Mouse (Mus musculus) brain, adult 2 months (tissue): ENCODE results near the gene Cntn6.

Experiments used
- DNase-seq: peaks from one replicate; pipeline ENCODE4 v3.0.0; 2011; ENCODE audit warnings: low read depth, low spot score

The Cntn6 gene

GRCm38 (mm10) chr6:104758125-104758524, 265.5 kb downstream of the Cntn6 start:
- DNase-seq, result no peak

GRCm38 (mm10) chr6:104761226-104761625, 268.6 kb downstream of the Cntn6 start:
- DNase-seq, result peak; percentile 70

- no peak for DNase-seq
Measured at GRCm38 (mm10) chr6:104783891-104784290, 291.3 kb downstream of the Cntn6 start.

GRCm38 (mm10) chr6:104787502-104787901, 294.9 kb downstream of the Cntn6 start:
- DNase-seq, result no peak

DNA sequence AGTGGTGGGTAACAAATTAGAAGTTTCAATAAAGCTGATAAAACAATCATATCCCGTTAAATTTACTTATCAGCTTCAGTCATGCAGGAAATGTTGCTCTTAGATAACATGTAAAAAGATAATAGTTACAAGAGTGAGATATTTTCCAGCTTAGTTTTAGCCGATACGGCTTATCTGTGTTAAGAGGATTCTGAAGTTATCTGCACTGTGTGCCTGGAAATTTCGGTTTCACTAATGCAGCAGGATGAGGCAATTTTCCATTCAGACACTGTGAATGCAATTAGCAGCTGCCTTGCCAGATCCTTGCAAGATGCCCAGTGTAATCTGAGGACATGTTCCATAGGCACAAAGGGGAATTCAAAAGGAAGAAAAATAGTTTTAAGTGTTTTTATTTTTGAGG, 315.9 kb downstream of the Cntn6 start:
- peak; percentile 65 for DNase-seq

DNA sequence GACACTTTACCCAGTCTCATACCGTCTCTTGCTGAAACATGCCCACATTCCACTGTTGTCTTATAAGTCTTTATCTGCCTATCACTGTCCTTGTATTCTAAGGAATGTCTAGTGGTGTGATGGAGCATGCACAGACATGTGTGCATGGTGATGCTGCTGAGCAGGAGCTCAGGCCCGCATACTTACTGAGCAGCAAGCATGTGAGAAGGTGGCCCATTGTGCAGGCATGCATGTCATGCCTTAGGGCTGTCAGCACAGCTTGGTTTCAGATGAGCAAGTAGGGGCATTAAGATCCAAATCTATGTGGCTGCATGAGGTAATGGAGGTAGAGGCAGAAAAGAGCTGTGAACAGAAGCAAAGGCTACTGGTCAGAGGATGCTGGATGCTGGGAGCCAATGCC, 323.0 kb downstream of the Cntn6 start:
- no peak for DNase-seq

DNA sequence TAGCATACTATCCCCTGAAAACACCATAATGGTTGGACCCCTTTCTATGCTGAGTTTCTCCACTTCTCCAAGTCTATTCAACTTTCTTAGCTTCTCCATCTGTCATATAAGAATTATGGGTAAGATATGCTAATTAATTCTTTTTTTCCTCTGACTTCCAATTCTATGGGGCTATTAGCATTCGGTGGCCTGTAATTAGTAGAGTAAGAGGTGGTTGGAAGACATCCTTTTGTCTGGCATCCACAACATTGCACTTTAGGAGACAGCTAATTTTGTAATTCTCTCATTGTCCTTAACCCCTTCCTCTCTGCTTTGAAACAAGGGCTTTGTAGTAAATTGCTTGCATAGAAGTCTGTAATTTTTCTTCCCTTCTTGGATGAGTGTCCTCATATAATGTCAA, 387.1 kb downstream of the Cntn6 start:
- no peak for DNase-seq

DNA sequence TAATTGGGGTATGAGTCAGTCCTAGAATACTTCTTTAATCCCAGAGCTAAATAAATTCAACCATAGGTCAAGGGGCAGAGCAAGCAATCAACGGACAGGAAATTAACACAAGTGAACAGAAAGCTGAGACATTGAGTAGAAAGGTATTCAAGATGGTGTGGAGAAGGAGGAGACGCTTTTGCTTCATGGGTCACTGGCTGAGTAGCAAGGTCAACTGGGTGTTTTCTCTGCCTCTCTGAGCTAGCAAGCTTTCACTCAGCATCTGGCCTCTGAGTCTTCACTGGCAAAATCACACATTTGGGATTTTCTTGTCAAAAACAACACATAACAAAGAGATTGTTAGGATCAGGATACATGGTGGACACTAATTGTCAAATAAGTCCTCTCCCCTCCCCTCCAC, 391.4 kb downstream of the Cntn6 start:
- no peak for DNase-seq

DNA sequence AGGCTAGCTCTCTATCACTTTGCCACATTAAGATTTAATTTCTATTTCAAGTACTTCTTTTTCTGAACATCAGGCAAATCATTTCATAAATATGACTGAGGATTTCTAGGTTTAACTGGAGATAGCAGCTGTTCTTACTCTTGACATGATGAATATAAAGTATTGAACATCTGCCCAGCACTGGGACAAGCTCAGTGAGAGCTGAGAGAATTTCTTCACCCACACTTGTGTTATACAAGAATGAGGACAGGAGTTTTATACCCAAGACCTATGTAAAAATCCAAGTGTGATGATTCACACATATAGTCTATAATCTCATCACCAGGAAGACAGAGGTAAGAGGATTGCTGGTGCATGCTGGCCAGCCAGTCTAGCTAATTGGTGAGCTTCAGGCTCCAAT, 393.2 kb downstream of the Cntn6 start:
- peak; percentile 51 for DNase-seq

DNA sequence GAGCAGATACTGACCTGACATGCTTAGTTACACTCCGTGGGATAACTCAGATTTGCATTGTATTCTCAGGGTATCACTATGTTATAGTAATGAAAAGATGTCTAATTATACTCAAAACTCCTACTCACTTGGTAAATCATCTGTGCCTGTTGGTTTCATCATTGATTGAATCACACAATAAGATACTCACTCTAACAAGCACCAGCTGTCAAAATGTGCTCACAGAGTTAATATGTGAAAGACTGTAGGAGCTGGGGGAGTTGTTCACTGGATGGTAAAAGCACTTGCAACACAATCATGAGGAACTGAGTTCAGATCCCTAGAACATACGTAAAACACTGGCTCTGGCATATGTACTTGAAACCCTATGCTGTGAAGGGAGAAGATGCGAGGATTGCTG, 398.5 kb downstream of the Cntn6 start:
- peak; percentile 50 for DNase-seq
